Mouse (Mus musculus): Measurements from ENCODE around the gene Lactb. TPM values are rescaled to one million over a fixed set of nuclear protein-coding genes. Genes with fewer than 3 reads are reported as not detected.
"Not testable (repeated sequence)": the region's sequence is repeated elsewhere in the genome, so short reads cannot be mapped to it uniquely, and the experiment has no call there.

The Lactb gene
- polyA plus RNA-seq, 1 experiment from 2014 or later = 12.4 TPM

GRCm38 (mm10) chr9:66915869-66916785, 59.2 kb downstream of the Lactb start:
- Histone ChIP-seq H3K27ac (ENCODE audit: low read length) (no peak overlapping the region), H3K9ac (replicated peaks; ENCODE audit: low read depth, low read length) (no peak overlapping the region), H3K27me3 (ENCODE audit: control insufficient read depth, insufficient read depth, low read length) (no peaks in the 10 kb centered on the region), H3K4me1 (ENCODE audit: control insufficient read depth, insufficient read depth, low read length) (peaks cover 20% of the 10 kb centered on the region; the same call in 1 of the 2 replicates), H3K4me3 (ENCODE audit: low read depth, low read length) (no peak overlapping the region), H3K4me2 (replicated peaks; ENCODE audit: low read depth, low read length) (no peak overlapping the region), H3K36me3 (ENCODE audit: control insufficient read depth, insufficient read depth, low read length) (no peaks in the 10 kb centered on the region), H3K9me3 (ENCODE audit: control insufficient read depth, low read depth, low read length) (no peaks in the 10 kb centered on the region)
- ATAC-seq (ENCODE audit: insufficient number of reproducible peaks, insufficient read depth, low FRiP score, low read depth) = no peak
- 76% methylated on average over 9 of the region's 9 CpGs for WGBS

- no peak overlapping the region for H3K4me3 ChIP-seq (ENCODE audit: low read depth, low read length)
- H3K9me3 ChIP-seq (ENCODE audit: control insufficient read depth, low read depth, low read length) = no peaks in the 10 kb centered on the region
- no peaks in the 10 kb centered on the region for H3K27me3 ChIP-seq (ENCODE audit: control insufficient read depth, insufficient read depth, low read length)
- H3K27ac ChIP-seq (ENCODE audit: low read length) = no peak overlapping the region
- H3K4me1 ChIP-seq (ENCODE audit: control insufficient read depth, insufficient read depth, low read length) = peaks cover 20% of the 10 kb centered on the region; the same call in 1 of the 2 replicates
- no peak overlapping the region for H3K4me2 ChIP-seq (replicated peaks; ENCODE audit: low read depth, low read length)
- no peak overlapping the region for H3K9ac ChIP-seq (replicated peaks; ENCODE audit: low read depth, low read length)
- ATAC-seq (ENCODE audit: insufficient number of reproducible peaks, insufficient read depth, low FRiP score, low read depth) = no peak
- WGBS = 62% methylated on average over 5 of the region's 5 CpGs
- no peaks in the 10 kb centered on the region for H3K36me3 ChIP-seq (ENCODE audit: control insufficient read depth, insufficient read depth, low read length)
Measured at GRCm38 (mm10) chr9:66915401-66915800, 59.9 kb downstream of the Lactb start.

- H3K27me3 ChIP-seq (ENCODE audit: control insufficient read depth, insufficient read depth, low read length) = no peaks in the 10 kb centered on the region
- WGBS = 76% methylated on average over 3 of the region's 3 CpGs
Measured at GRCm38 (mm10) chr9:66914540-66914939, 60.7 kb downstream of the Lactb start.

GRCm38 (mm10) chr9:66913254-66913934, 61.9 kb downstream of the Lactb start:
- WGBS = 91% methylated on average over 5 of the region's 5 CpGs
- H3K9ac ChIP-seq (replicated peaks; ENCODE audit: low read depth, low read length); H3K9me3 ChIP-seq (ENCODE audit: control insufficient read depth, low read depth, low read length); H3K4me2 ChIP-seq (replicated peaks; ENCODE audit: low read depth, low read length); ATAC-seq (ENCODE audit: insufficient number of reproducible peaks, insufficient read depth, low FRiP score, low read depth); H3K27me3 ChIP-seq (ENCODE audit: control insufficient read depth, insufficient read depth, low read length); H3K36me3 ChIP-seq (ENCODE audit: control insufficient read depth, insufficient read depth, low read length); H3K27ac ChIP-seq (ENCODE audit: low read length); H3K4me3 ChIP-seq (ENCODE audit: low read depth, low read length): not testable (repeated sequence)
- H3K4me1 ChIP-seq (ENCODE audit: control insufficient read depth, insufficient read depth, low read length) = peaks cover 24% of the 10 kb centered on the region

More at GRCm38 (mm10) chr9:66914540-66914939, 60.7 kb downstream of the Lactb start:
- ATAC-seq (ENCODE audit: insufficient number of reproducible peaks, insufficient read depth, low FRiP score, low read depth) = no peak
- H3K4me3 ChIP-seq (ENCODE audit: low read depth, low read length) = no peak overlapping the region
- H3K27ac ChIP-seq (ENCODE audit: low read length) = no peak overlapping the region; the same call in 1 of the 2 replicates
- no peaks in the 10 kb centered on the region for H3K9me3 ChIP-seq (ENCODE audit: control insufficient read depth, low read depth, low read length)
- H3K36me3 ChIP-seq (ENCODE audit: control insufficient read depth, insufficient read depth, low read length) = no peaks in the 10 kb centered on the region
- no peak overlapping the region for H3K4me2 ChIP-seq (replicated peaks; ENCODE audit: low read depth, low read length)
- H3K9ac ChIP-seq (replicated peaks; ENCODE audit: low read depth, low read length) = no peak overlapping the region
- peaks cover 22% of the 10 kb centered on the region for H3K4me1 ChIP-seq (ENCODE audit: control insufficient read depth, insufficient read depth, low read length)

- Histone ChIP-seq H3K27ac (ENCODE audit: low read length) (no peak overlapping the region), H3K4me2 (replicated peaks; ENCODE audit: low read depth, low read length) (no peak overlapping the region), H3K27me3 (ENCODE audit: control insufficient read depth, insufficient read depth, low read length) (no peaks in the 10 kb centered on the region), H3K4me3 (ENCODE audit: low read depth, low read length) (no peak overlapping the region), H3K9me3 (ENCODE audit: control insufficient read depth, low read depth, low read length) (no peaks in the 10 kb centered on the region), H3K9ac (replicated peaks; ENCODE audit: low read depth, low read length) (no peak overlapping the region), H3K4me1 (ENCODE audit: control insufficient read depth, insufficient read depth, low read length) (peaks cover 21% of the 10 kb centered on the region), H3K36me3 (ENCODE audit: control insufficient read depth, insufficient read depth, low read length) (no peaks in the 10 kb centered on the region)
- ATAC-seq (ENCODE audit: insufficient number of reproducible peaks, insufficient read depth, low FRiP score, low read depth) = no peak
Measured at GRCm38 (mm10) chr9:66912304-66912703, 63.0 kb downstream of the Lactb start.

GRCm38 (mm10) chr9:66910677-66911076, 64.6 kb downstream of the Lactb start:
- no peaks in the 10 kb centered on the region for H3K36me3 ChIP-seq (ENCODE audit: control insufficient read depth, insufficient read depth, low read length)
- no peak overlapping the region for H3K27ac ChIP-seq (ENCODE audit: low read length)
- H3K4me1 ChIP-seq (ENCODE audit: control insufficient read depth, insufficient read depth, low read length) = peaks cover 26% of the 10 kb centered on the region
- WGBS = 93% methylated on average over 5 of the region's 5 CpGs
- H3K9ac ChIP-seq (replicated peaks; ENCODE audit: low read depth, low read length) = no peak overlapping the region
- no peaks in the 10 kb centered on the region for H3K27me3 ChIP-seq (ENCODE audit: control insufficient read depth, insufficient read depth, low read length)
- no peak overlapping the region for H3K4me2 ChIP-seq (replicated peaks; ENCODE audit: low read depth, low read length)
- no peak overlapping the region for H3K4me3 ChIP-seq (ENCODE audit: low read depth, low read length)
- no peaks in the 10 kb centered on the region for H3K9me3 ChIP-seq (ENCODE audit: control insufficient read depth, low read depth, low read length)
- ATAC-seq (ENCODE audit: insufficient number of reproducible peaks, insufficient read depth, low FRiP score, low read depth) = no peak

- Histone ChIP-seq H3K4me1 (ENCODE audit: control insufficient read depth, insufficient read depth, low read length) (peaks cover 23% of the 10 kb centered on the region), H3K27ac (ENCODE audit: low read length) (no peak overlapping the region), H3K27me3 (ENCODE audit: control insufficient read depth, insufficient read depth, low read length) (no peaks in the 10 kb centered on the region), H3K9me3 (ENCODE audit: control insufficient read depth, low read depth, low read length) (no peaks in the 10 kb centered on the region), H3K4me3 (ENCODE audit: low read depth, low read length) (no peak overlapping the region), H3K9ac (replicated peaks; ENCODE audit: low read depth, low read length) (no peak overlapping the region), H3K4me2 (replicated peaks; ENCODE audit: low read depth, low read length) (no peak overlapping the region), H3K36me3 (ENCODE audit: control insufficient read depth, insufficient read depth, low read length) (no peaks in the 10 kb centered on the region)
- ATAC-seq (ENCODE audit: insufficient number of reproducible peaks, insufficient read depth, low FRiP score, low read depth) = no peak
- 70% methylated on average over 7 of the region's 7 CpGs for WGBS
Measured at GRCm38 (mm10) chr9:66909922-66910321, 65.4 kb downstream of the Lactb start.

GRCm38 (mm10) chr9:66907746-66908397, 67.4 kb downstream of the Lactb start:
- no peak overlapping the region for H3K27ac ChIP-seq (ENCODE audit: low read length)
- H3K36me3 ChIP-seq (ENCODE audit: control insufficient read depth, insufficient read depth, low read length) = no peaks in the 10 kb centered on the region
- no peak overlapping the region for H3K4me3 ChIP-seq (ENCODE audit: low read depth, low read length)
- H3K9me3 ChIP-seq (ENCODE audit: control insufficient read depth, low read depth, low read length) = no peaks in the 10 kb centered on the region
- no peak overlapping the region for H3K9ac ChIP-seq (replicated peaks; ENCODE audit: low read depth, low read length)
- H3K27me3 ChIP-seq (ENCODE audit: control insufficient read depth, insufficient read depth, low read length) = no peaks in the 10 kb centered on the region
- WGBS = 75% methylated on average over 5 of the region's 5 CpGs
- ATAC-seq (ENCODE audit: insufficient number of reproducible peaks, insufficient read depth, low FRiP score, low read depth) = no peak
- no peak overlapping the region for H3K4me2 ChIP-seq (replicated peaks; ENCODE audit: low read depth, low read length)
- peaks cover 13% of the 10 kb centered on the region for H3K4me1 ChIP-seq (ENCODE audit: control insufficient read depth, insufficient read depth, low read length)
